Mouse (Mus musculus): Measurements from ENCODE around the gene Npc1l1. TPM values are rescaled to one million over a fixed set of nuclear protein-coding genes. Genes with fewer than 3 reads are reported as not detected.

Npc1l1 gene
- polyA plus RNA-seq (2012; rRNA removed) (0.11 and 0.13 TPM in 2 replicates), polyA plus RNA-seq (2014; fragmentation: Nextera tagmentation; extraction: Ambion mirVana) (0.08 and 0.19 TPM in 2 replicates)

DNA sequence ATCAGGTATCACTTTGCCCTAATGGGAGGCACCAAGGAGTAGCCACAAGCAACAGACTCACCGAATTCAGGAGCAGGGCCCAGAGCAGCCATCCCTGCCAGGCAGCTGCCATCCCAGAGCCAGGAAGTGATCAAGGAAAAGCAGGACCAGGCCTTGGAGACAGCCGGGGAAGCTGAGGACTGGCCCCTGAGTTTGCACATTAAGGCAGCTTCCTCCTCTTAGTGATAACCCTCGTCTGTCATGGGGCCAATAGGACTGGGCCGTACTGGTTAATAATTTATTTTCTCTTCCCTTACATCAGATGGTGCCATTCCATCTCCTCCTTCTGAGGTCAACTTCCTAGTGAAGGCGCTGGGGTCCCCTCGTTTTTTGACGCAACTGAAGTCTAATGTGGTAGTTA, at the start of gene Npc1l1:
Gene Npc1l1, minus strand, starts transcription at position 132 of the 400 bp plus-strand sequence.
- Histone ChIP-seq H3K27me3 (ENCODE audit: control insufficient read depth, insufficient read depth, low read length) (no peaks in the 10 kb centered on the region), H3K4me3 (ENCODE audit: insufficient read depth in 1 of 2, low read depth in 2 of 2, low read length in 2 of 2) (no peak within 1 kb of the TSS)

DNA sequence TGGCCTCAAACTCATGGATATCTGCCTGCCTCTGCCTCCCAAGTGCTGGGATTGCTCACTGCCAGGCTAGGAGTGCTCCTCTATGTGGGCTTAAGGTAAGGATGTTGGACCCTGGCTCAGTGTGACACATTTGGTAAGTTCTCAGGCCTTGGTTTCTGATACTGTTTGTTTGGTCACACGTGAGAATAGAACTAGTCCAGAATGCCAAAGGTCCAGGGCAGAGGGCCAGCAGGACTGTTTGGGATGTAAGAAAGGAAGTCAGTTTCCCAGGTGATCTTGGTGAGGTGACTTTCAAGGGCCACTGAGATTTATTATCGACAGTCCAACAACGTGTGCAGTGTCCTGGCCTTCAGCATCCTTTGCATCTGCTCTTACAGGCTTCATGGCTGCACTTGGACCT, 46.5 kb upstream of the Npc1l1 start:
- H3K27ac ChIP-seq: no peak overlapping the region
- H3K4me2 ChIP-seq (ENCODE audit: low read depth): no peak overlapping the region
- H3K4me1 ChIP-seq (replicated peaks; ENCODE audit: control insufficient read depth in 2 of 2, insufficient read depth in 2 of 2, low read length in 1 of 2): peaks cover 4 to 8% of the 10 kb centered on the region in 2 experiments
- TF ChIP-seq EP300 (IDR thresholded peaks at IDR 0.05; ENCODE audit: low read depth): no peak
- no peak for TF ChIP-seq CTCF (IDR thresholded peaks at IDR 0.05; ENCODE audit: low read depth)
- no peaks in the 10 kb centered on the region for H3K27me3 ChIP-seq (ENCODE audit: control insufficient read depth, insufficient read depth, low read length)
- 63% methylated on average over 3 of the region's 3 CpGs for WGBS (ENCODE audit: insufficient replicate concordance)
- H3K9ac ChIP-seq (replicated peaks): no peak overlapping the region
- no peaks in the 10 kb centered on the region for H3K9me3 ChIP-seq (ENCODE audit: control insufficient read depth, low read length)
- no peak for ATAC-seq (ENCODE audit: insufficient read depth)
- no peak for DNase-seq (ENCODE audit: low read depth in 3 of 3, low spot score in 3 of 3)
- H3K36me3 ChIP-seq (replicated peaks; ENCODE audit: control insufficient read depth, insufficient read depth, low read depth): 0 out of 2 replicates have a peak, but pooled peaks cover under 1% of the 10 kb centered on the region
- H3K4me3 ChIP-seq (ENCODE audit: insufficient read depth in 1 of 2, low read depth in 2 of 2, low read length in 2 of 2): no peak overlapping the region

More for the DNA sequence above, at the start of gene Npc1l1:
- no peaks in the 10 kb centered on the region; the same call in 1 of the 2 replicates for H3K9me3 ChIP-seq (ENCODE audit: control insufficient read depth, low read length)
- DNase-seq (ENCODE audit: low read depth in 3 of 3, low spot score in 3 of 3): no peak
- TF ChIP-seq EP300 (IDR thresholded peaks at IDR 0.05; ENCODE audit: low read depth) (no peak), CTCF (IDR thresholded peaks at IDR 0.05; ENCODE audit: low read depth) (no peak)
- no peak within 1 kb of the TSS for H3K4me2 ChIP-seq (ENCODE audit: low read depth)
- WGBS (ENCODE audit: insufficient replicate concordance): 62% methylated on average over 7 of the region's 7 CpGs
- H3K27ac ChIP-seq: no peak within 1 kb of the TSS
- no peaks in the 10 kb centered on the region for H3K4me1 ChIP-seq (replicated peaks; ENCODE audit: control insufficient read depth in 2 of 2, insufficient read depth in 2 of 2, low read length in 1 of 2)
- H3K9ac ChIP-seq (replicated peaks): no peak within 1 kb of the TSS
- ATAC-seq (ENCODE audit: insufficient read depth): no peak
- H3K36me3 ChIP-seq (replicated peaks; ENCODE audit: control insufficient read depth, insufficient read depth, low read depth): no peaks in the 10 kb centered on the region

DNA sequence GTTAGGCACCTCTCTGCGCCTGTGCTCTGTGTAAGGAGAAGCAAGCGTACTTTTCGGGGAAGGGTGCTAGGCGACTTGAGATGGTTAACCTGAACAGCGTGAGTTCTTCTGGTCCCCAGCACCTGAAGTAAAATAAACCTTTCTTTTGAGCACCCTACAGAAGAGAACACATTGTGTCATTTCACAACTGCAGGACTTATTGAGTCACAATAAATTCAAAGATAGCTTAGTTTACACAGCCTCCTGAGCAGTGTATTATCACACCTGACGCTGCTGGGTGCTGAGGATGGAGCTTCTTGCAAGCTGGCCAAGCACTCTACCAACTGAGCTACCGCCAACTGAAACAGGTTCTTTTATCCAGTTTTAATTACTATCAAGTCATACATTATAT, 45.1 kb upstream of the Npc1l1 start:
- TF ChIP-seq EP300 (IDR thresholded peaks at IDR 0.05; ENCODE audit: low read depth): no peak
- no peak for TF ChIP-seq CTCF (IDR thresholded peaks at IDR 0.05; ENCODE audit: low read depth)
- H3K36me3 ChIP-seq (replicated peaks; ENCODE audit: control insufficient read depth, insufficient read depth, low read depth): peaks cover 10% of the 10 kb centered on the region
- DNase-seq (ENCODE audit: low read depth in 3 of 3, low spot score in 3 of 3) (no peak), ATAC-seq (ENCODE audit: insufficient read depth) (no peak)
- peak overlapping the region; percentile 66 for H3K27ac ChIP-seq
- no peaks in the 10 kb centered on the region for H3K27me3 ChIP-seq (ENCODE audit: control insufficient read depth, insufficient read depth, low read length)
- H3K4me1 ChIP-seq (replicated peaks; ENCODE audit: control insufficient read depth in 2 of 2, insufficient read depth in 2 of 2, low read length in 1 of 2): peaks cover 4 to 8% of the 10 kb centered on the region in 2 experiments
- no peaks in the 10 kb centered on the region for H3K9me3 ChIP-seq (ENCODE audit: control insufficient read depth, low read length)
- peak overlapping the region; percentile 92 for H3K9ac ChIP-seq (replicated peaks)
- 31% methylated on average over 7 of the region's 7 CpGs for WGBS (ENCODE audit: insufficient replicate concordance)
- H3K4me2 ChIP-seq (ENCODE audit: low read depth): peak overlapping the region; percentile 87
- peak overlapping the region; percentile 73 to 88 for H3K4me3 ChIP-seq (ENCODE audit: insufficient read depth in 1 of 2, low read depth in 2 of 2, low read length in 2 of 2)

DNA sequence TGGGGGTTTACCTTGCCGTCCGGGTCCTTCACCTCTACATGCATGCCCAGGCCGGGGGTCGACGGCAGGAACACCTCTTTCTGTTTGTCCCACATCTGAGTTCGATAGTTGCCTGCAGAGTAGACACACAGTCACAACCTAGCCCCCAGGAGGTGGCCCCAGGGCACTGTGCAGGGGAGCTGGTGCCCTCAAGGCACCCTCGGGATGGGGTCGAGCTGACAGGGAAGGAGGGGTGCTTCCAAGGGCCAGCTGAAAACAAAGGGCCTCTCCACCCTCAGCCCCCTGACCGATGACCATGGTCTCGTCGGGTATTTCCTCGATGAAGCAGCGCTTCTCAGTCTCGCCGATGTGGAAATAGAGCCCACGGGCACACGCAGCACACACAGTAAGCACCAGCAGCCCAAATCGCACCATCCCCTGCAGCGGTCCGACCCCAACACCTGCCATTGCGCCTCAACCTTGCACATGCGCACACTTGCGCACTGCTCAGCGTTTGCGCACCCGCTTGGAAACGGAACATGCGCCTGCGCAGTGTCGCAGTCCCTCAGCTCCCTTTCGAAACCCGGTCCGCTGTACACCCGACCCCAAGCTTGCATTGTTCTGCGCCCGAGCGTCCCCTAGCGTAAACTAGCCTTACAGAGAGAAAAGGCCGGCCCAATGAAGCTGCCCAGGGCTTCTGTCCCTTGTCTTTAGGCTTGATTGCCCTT, 44.6 kb upstream of the Npc1l1 start, which contains the start of gene Tmed4:
Gene Tmed4, minus strand, starts transcription at position 484 of the 707 bp plus-strand sequence.
- under 1% methylated on average over 39 of the region's 39 CpGs for WGBS (ENCODE audit: insufficient replicate concordance)
- ATAC-seq (ENCODE audit: insufficient read depth): peak; percentile 97

DNA sequence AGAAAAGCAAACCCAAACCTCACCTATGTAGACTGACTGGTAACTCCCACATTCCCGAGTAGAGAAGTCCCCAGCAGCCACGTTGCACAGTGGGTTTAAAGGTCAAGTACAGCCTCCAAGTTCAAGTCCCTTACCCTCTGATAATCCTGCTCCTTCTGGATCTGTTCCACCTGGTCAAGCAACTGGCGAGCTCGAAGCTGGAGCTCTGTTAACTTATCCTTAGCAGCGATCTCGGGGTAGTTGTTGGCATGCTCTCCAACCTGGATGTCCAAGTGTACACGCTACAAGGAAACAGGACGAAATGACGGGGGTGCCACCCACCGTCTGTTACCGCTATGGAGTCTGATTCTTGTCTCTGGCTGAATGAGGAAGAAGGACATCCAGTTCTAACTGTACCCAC, 43.7 kb upstream of the Npc1l1 start:
- WGBS (ENCODE audit: insufficient replicate concordance): 31% methylated on average over 11 of the region's 11 CpGs
- ATAC-seq (ENCODE audit: insufficient read depth) (no peak), DNase-seq (ENCODE audit: low read depth in 3 of 3, low spot score in 3 of 3) (no peak)
- no peak for TF ChIP-seq EP300 (IDR thresholded peaks at IDR 0.05; ENCODE audit: low read depth)
- TF ChIP-seq CTCF (IDR thresholded peaks at IDR 0.05; ENCODE audit: low read depth): no peak
- Histone ChIP-seq H3K4me2 (ENCODE audit: low read depth) (peak overlapping the region; percentile 87), H3K4me1 (replicated peaks; ENCODE audit: control insufficient read depth in 2 of 2, insufficient read depth in 2 of 2, low read length in 1 of 2) (peaks cover 4 to 8% of the 10 kb centered on the region in 2 experiments), H3K4me3 (ENCODE audit: insufficient read depth in 1 of 2, low read depth in 2 of 2, low read length in 2 of 2) (peak overlapping the region; percentile 73 to 88), H3K36me3 (replicated peaks; ENCODE audit: control insufficient read depth, insufficient read depth, low read depth) (peaks cover 10% of the 10 kb centered on the region), H3K27ac (no peak overlapping the region), H3K9me3 (ENCODE audit: control insufficient read depth, low read length) (no peaks in the 10 kb centered on the region), H3K9ac (replicated peaks) (peak overlapping the region; percentile 92), H3K27me3 (ENCODE audit: control insufficient read depth, insufficient read depth, low read length) (no peaks in the 10 kb centered on the region)

More for the DNA sequence above, 44.6 kb upstream of the Npc1l1 start, which contains the start of gene Tmed4:
- TF ChIP-seq CTCF (IDR thresholded peaks at IDR 0.05; ENCODE audit: low read depth) (peak; percentile 94), EP300 (IDR thresholded peaks at IDR 0.05; ENCODE audit: low read depth) (no peak)
- peaks cover 10% of the 10 kb centered on the region for H3K36me3 ChIP-seq (replicated peaks; ENCODE audit: control insufficient read depth, insufficient read depth, low read depth)
- H3K9me3 ChIP-seq (ENCODE audit: control insufficient read depth, low read length): no peaks in the 10 kb centered on the region
- no peaks in the 10 kb centered on the region for H3K27me3 ChIP-seq (ENCODE audit: control insufficient read depth, insufficient read depth, low read length)
- H3K4me1 ChIP-seq (replicated peaks; ENCODE audit: control insufficient read depth in 2 of 2, insufficient read depth in 2 of 2, low read length in 1 of 2): peaks cover 4 to 8% of the 10 kb centered on the region in 2 experiments
- peak within 1 kb of the TSS; percentile 66 for H3K27ac ChIP-seq
- peak within 1 kb of the TSS; percentile 87 for H3K4me2 ChIP-seq (ENCODE audit: low read depth)
- peak within 1 kb of the TSS; percentile 92 for H3K9ac ChIP-seq (replicated peaks)
- H3K4me3 ChIP-seq (ENCODE audit: insufficient read depth in 1 of 2, low read depth in 2 of 2, low read length in 2 of 2): peak within 1 kb of the TSS; percentile 73 to 88
- DNase-seq (ENCODE audit: low read depth in 3 of 3, low spot score in 3 of 3): peak; percentile 89 to 92 (median 90)
